Mouse (Mus musculus) CH12.LX (cell line): ENCODE data around the gene Bpifc.

Source experiments
- MAX ChIP-seq: IDR thresholded peaks from 2 replicates; pipeline ENCODE4 v1.6.1; 2011; ENCODE audit warnings: low read length, improper control_type of control experiment
- POLR2A ChIP-seq: IDR thresholded peaks from 2 replicates; pipeline ENCODE4 v1.6.1; 2011; ENCODE audit warnings: low read depth, mild to moderate bottlenecking, improper control_type of control experiment, low read length

- no peak for TF ChIP-seq POLR2A
- no peak for TF ChIP-seq MAX
Observed at GRCm38 (mm10) chr10:86044066-86044465, 32.4 kb upstream of the Bpifc start.
